Mouse (Mus musculus) liver, adult 2 months (tissue): Measurements from ENCODE around the gene Mecom.

ENCODE experiments used
- CTCF ChIP-seq: fragments of 200-500 bp; IDR thresholded peaks from 2 replicates; pipeline ENCODE4 v1.5.1; 2011; ENCODE audit warnings: low read depth, low read length, control low read depth
- POLR2A ChIP-seq: fragments of 200-500 bp; IDR thresholded peaks from 2 replicates; pipeline ENCODE4 v1.6.1; 2011; ENCODE audit warnings: low read length, control low read depth; ENCODE audit not compliant: insufficient read depth; ENCODE audit errors: extremely low read depth

DNA sequence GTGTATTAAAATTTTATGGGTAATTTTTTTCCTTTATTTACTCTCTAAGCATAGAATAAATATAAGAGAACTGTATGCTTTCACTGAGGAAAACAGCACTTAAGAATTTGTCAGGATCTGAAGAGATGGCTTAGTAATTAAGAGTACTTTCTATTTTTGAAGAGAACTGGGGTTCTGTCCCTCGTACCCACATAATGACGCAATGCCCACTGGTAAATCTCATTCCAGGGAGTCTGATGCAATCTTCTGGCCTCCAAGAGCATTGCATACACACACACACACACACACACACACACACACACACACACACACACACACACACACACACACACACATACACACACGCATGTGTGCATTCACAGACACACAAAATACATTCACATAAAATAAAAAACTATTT lies 504.3 kb downstream of the Mecom start:
- TF ChIP-seq POLR2A = no peak
- no peak for TF ChIP-seq CTCF
